Mouse (Mus musculus) heart, postnatal 0 days (tissue): ENCODE data around the gene Pde7b. TPM values are rescaled to one million over a fixed set of nuclear protein-coding genes. Genes with fewer than 3 reads are reported as not detected.

ENCODE experiments used
- ATAC-seq: fragments of 200-750 bp; cut with Nextera tagmentation; 2 replicates; pipeline ENCODE4 v1.8.0; 2017; ENCODE audit warnings: low read depth, moderate number of reproducible peaks, moderate library complexity; ENCODE audit not compliant: insufficient read depth
- DNase-seq: peaks from one replicate; pipeline ENCODE4 v3.0.0-alpha.2; 2016; ENCODE audit warnings: low spot score
- H3K27ac ChIP-seq: fragments of 300-500 bp; sonication (generic); 2 replicates; pipeline ENCODE4 v1.5.1; 2014; ENCODE audit warnings: low read depth, mild to moderate bottlenecking
- H3K27me3 ChIP-seq: fragments of 300-500 bp; sonication (generic); 2 replicates; pipeline ENCODE4 v1.6.1; 2014; ENCODE audit warnings: low read length, mixed read lengths; ENCODE audit not compliant: control insufficient read depth, insufficient read depth
- H3K36me3 ChIP-seq: fragments of 300-500 bp; sonication (generic); replicated peaks from 2 replicates; pipeline ENCODE4 v1.6.1; 2014; ENCODE audit warnings: low read length, mixed read lengths; ENCODE audit not compliant: control insufficient read depth, insufficient read depth
- H3K4me1 ChIP-seq: fragments of 300-500 bp; sonication (generic); 2 replicates; pipeline ENCODE4 v1.6.1; 2014; ENCODE audit warnings: antibody characterized with exemption; ENCODE audit not compliant: control insufficient read depth, insufficient read depth
- H3K4me2 ChIP-seq: fragments of 300-500 bp; sonication (generic); 2 replicates; pipeline ENCODE4 v1.6.1; 2014; ENCODE audit warnings: low read depth, mild to moderate bottlenecking, low read length, moderate library complexity
- H3K4me3 ChIP-seq: fragments of 300-500 bp; sonication (generic); 2 replicates; pipeline ENCODE4 v1.5.1; 2014; ENCODE audit warnings: low read depth, low read length
- H3K9ac ChIP-seq: fragments of 300-500 bp; sonication (generic); replicated peaks from 2 replicates; pipeline ENCODE4 v1.6.1; 2014; ENCODE audit warnings: low read depth, low read length, mixed read lengths
- H3K9me3 ChIP-seq: fragments of 300-500 bp; sonication (generic); replicated peaks from 2 replicates; pipeline ENCODE4 v1.6.1; 2016; ENCODE audit warnings: low read length; ENCODE audit not compliant: control insufficient read depth
- CTCF ChIP-seq: IDR thresholded peaks from 2 replicates; pipeline ENCODE4 v1.5.1; 2016; ENCODE audit warnings: antibody characterized with exemption, control low read depth, low read depth
- EP300 ChIP-seq: IDR thresholded peaks from 2 replicates; pipeline ENCODE4 v1.6.1; 2016; ENCODE audit warnings: antibody characterized with exemption, low read depth
- WGBS: fragments of 180-500 bp; shearing (Covaris S2); extraction: QIAGEN DNeasy Blood & Tissue Kit; methylation state at CpG from one replicate; pipeline ENCODE4 v1.1.7; 2014; 5-methylcytosine and 5-hydroxymethylcytosine counted together
- polyA plus RNA-seq: library from polyadenylated mRNA; unstranded; fragments of >200 nt; fragmentation: Nextera tagmentation; extraction: Ambion mirVana; gene quantifications from 2 replicates; pipeline ENCODE4 v1.2.1, GENCODE M21; 2015
- total RNA-seq: library from RNA; depleted of rRNA; stranded (reverse); fragments of >200 nt; gene quantifications from 2 replicates; pipeline ENCODE4 v1.2.3, GENCODE M21; 2014; ENCODE audit warnings: low replicate concordance

Pde7b gene
- total and polyA plus RNA-seq, 2 experiments from 2014 or later, result 5.0 to 11.8 TPM

GRCm38 (mm10) chr10:20671621-20672020 lies 53.3 kb downstream of the Pde7b start:
- peaks cover 33% of the 10 kb centered on the region for H3K4me1 ChIP-seq
- TF ChIP-seq EP300 (no peak), CTCF (no peak)
- no peak for DNase-seq
- H3K4me3 ChIP-seq, result no peak overlapping the region
- ATAC-seq, result no peak
- no peak overlapping the region for H3K4me2 ChIP-seq
- no peaks in the 10 kb centered on the region for H3K36me3 ChIP-seq
- no peaks in the 10 kb centered on the region for H3K27me3 ChIP-seq
- H3K9ac ChIP-seq, result no peak overlapping the region
- no peaks in the 10 kb centered on the region for H3K9me3 ChIP-seq
- 52% methylated on average over 5 of the region's 5 CpGs for WGBS
- H3K27ac ChIP-seq, result no peak overlapping the region

GRCm38 (mm10) chr10:20670541-20670940 lies 54.3 kb downstream of the Pde7b start:
- DNase-seq (no peak), ATAC-seq (no peak)
- Histone ChIP-seq H3K4me1 (peaks cover 31% of the 10 kb centered on the region), H3K4me2 (no peak overlapping the region), H3K4me3 (no peak overlapping the region), H3K36me3 (no peaks in the 10 kb centered on the region), H3K27me3 (no peaks in the 10 kb centered on the region), H3K9me3 (no peaks in the 10 kb centered on the region), H3K9ac (no peak overlapping the region), H3K27ac (no peak overlapping the region)
- TF ChIP-seq CTCF, result no peak
- TF ChIP-seq EP300, result no peak
- 85% methylated on average over 8 of the region's 8 CpGs for WGBS

- ATAC-seq, result no peak
- Histone ChIP-seq H3K9ac (no peak overlapping the region), H3K4me3 (no peak overlapping the region), H3K4me2 (no peak overlapping the region), H3K36me3 (no peaks in the 10 kb centered on the region), H3K27ac (no peak overlapping the region), H3K4me1 (peaks cover 20% of the 10 kb centered on the region), H3K9me3 (no peaks in the 10 kb centered on the region), H3K27me3 (no peaks in the 10 kb centered on the region)
- WGBS, result 90% methylated on average over 10 of the region's 10 CpGs
- no peak for TF ChIP-seq CTCF
- TF ChIP-seq EP300, result no peak
- no peak for DNase-seq
These were observed 55.4 kb downstream of the Pde7b start for GRCm38 (mm10) chr10:20669467-20669866.

- no peak overlapping the region for H3K27ac ChIP-seq
- no peaks in the 10 kb centered on the region for H3K36me3 ChIP-seq
- H3K9ac ChIP-seq, result no peak overlapping the region
- H3K4me2 ChIP-seq, result no peak overlapping the region
- no peaks in the 10 kb centered on the region for H3K9me3 ChIP-seq
- no peaks in the 10 kb centered on the region for H3K27me3 ChIP-seq
- no peak for DNase-seq
- peaks cover 17% of the 10 kb centered on the region for H3K4me1 ChIP-seq
- no peak for ATAC-seq
- 46% methylated on average over 4 of the region's 4 CpGs for WGBS
- TF ChIP-seq EP300, result no peak
- no peak for TF ChIP-seq CTCF
- H3K4me3 ChIP-seq, result no peak overlapping the region
These were observed 56.3 kb downstream of the Pde7b start for GRCm38 (mm10) chr10:20668577-20668976.

GRCm38 (mm10) chr10:20666655-20667054 lies 58.2 kb downstream of the Pde7b start:
- Histone ChIP-seq H3K27ac (no peak overlapping the region), H3K27me3 (no peaks in the 10 kb centered on the region), H3K9ac (no peak overlapping the region), H3K36me3 (no peaks in the 10 kb centered on the region), H3K9me3 (no peaks in the 10 kb centered on the region), H3K4me1 (peaks cover 5% of the 10 kb centered on the region; the same call in 1 of the 2 replicates), H3K4me3 (no peak overlapping the region), H3K4me2 (no peak overlapping the region)
- no peak for DNase-seq
- WGBS, result 54% methylated on average over 2 of the region's 2 CpGs
- ATAC-seq, result no peak
- TF ChIP-seq CTCF (no peak), EP300 (no peak)

- H3K36me3 ChIP-seq, result no peaks in the 10 kb centered on the region
- no peaks in the 10 kb centered on the region for H3K9me3 ChIP-seq
- ATAC-seq (no peak), DNase-seq (no peak)
- 86% methylated on average over 7 of the region's 7 CpGs for WGBS
- TF ChIP-seq CTCF (no peak), EP300 (no peak)
- no peak overlapping the region for H3K27ac ChIP-seq
- H3K9ac ChIP-seq, result no peak overlapping the region
- H3K4me2 ChIP-seq, result no peak overlapping the region
- no peak overlapping the region for H3K4me3 ChIP-seq
- no peaks in the 10 kb centered on the region for H3K4me1 ChIP-seq
- no peaks in the 10 kb centered on the region for H3K27me3 ChIP-seq
These were observed 61.9 kb downstream of the Pde7b start for GRCm38 (mm10) chr10:20662951-20663350.
